Mouse (Mus musculus) stomach, postnatal 0 days (tissue): ENCODE measurements around the gene Pa2g4. TPM values are rescaled to one million over a fixed set of nuclear protein-coding genes. Genes with fewer than 3 reads are reported as not detected.

Experiments
- ATAC-seq: fragments of 200-750 bp; cut with Nextera tagmentation; 2 replicates; pipeline ENCODE4 v1.8.0; 2017; ENCODE audit not compliant: low FRiP score, low TSS enrichment
- DNase-seq: peaks from one replicate; pipeline ENCODE4 v3.0.0-alpha.2; 2016; ENCODE audit warnings: low spot score
- H3K27ac ChIP-seq: fragments of 300-500 bp; sonication (generic); replicated peaks from 2 replicates; pipeline ENCODE4 v1.5.1; 2014; ENCODE audit warnings: mild to moderate bottlenecking, control low read depth
- H3K27me3 ChIP-seq: fragments of 300-500 bp; sonication (generic); 2 replicates; pipeline ENCODE4 v1.6.1; 2014; ENCODE audit warnings: low read length; ENCODE audit not compliant: control insufficient read depth, insufficient read depth
- H3K36me3 ChIP-seq: fragments of 300-500 bp; sonication (generic); 2 replicates; pipeline ENCODE4 v1.6.1; 2014; ENCODE audit warnings: low read length, mixed read lengths; ENCODE audit not compliant: control insufficient read depth, insufficient read depth
- H3K4me1 ChIP-seq: fragments of 300-500 bp; sonication (generic); replicated peaks from 2 replicates; pipeline ENCODE4 v1.6.1; 2014; ENCODE audit warnings: antibody characterized with exemption; ENCODE audit not compliant: control insufficient read depth, insufficient read depth
- H3K4me2 ChIP-seq: fragments of 300-500 bp; sonication (generic); replicated peaks from 2 replicates; pipeline ENCODE4 v1.6.1; 2014; ENCODE audit warnings: low read depth, mild to moderate bottlenecking, control low read depth, moderate library complexity
- H3K4me3 ChIP-seq: fragments of 300-500 bp; sonication (generic); 2 replicates; pipeline ENCODE4 v1.5.1; 2014; ENCODE audit warnings: low read depth, low read length, control low read depth
- H3K9ac ChIP-seq: fragments of 300-500 bp; sonication (generic); 2 replicates; pipeline ENCODE4 v1.6.1; 2014; ENCODE audit warnings: mild to moderate bottlenecking, low read length, control low read depth, mixed read lengths
- H3K9me3 ChIP-seq: fragments of 300-500 bp; sonication (generic); 2 replicates; pipeline ENCODE4 v1.6.1; 2016; ENCODE audit warnings: low read length; ENCODE audit not compliant: control insufficient read depth
- CTCF ChIP-seq: IDR thresholded peaks from 2 replicates; pipeline ENCODE4 v1.5.1; 2016; ENCODE audit warnings: antibody characterized with exemption, low read depth, mild to moderate bottlenecking, moderate library complexity
- EP300 ChIP-seq: optimal IDR thresholded peaks from 2 replicates; pipeline ENCODE3; 2016; ENCODE audit warnings: antibody characterized with exemption
- WGBS: fragments of 180-500 bp; shearing (Covaris S2); extraction: QIAGEN DNeasy Blood & Tissue Kit; methylation state at CpG from one replicate; pipeline ENCODE4 v1.1.7; 2014; 5-methylcytosine and 5-hydroxymethylcytosine counted together
- polyA plus RNA-seq: library from polyadenylated mRNA; unstranded; fragments of >200 nt; fragmentation: Nextera tagmentation; extraction: Ambion mirVana; gene quantifications from 2 replicates; pipeline ENCODE4 v1.2.1, GENCODE M21; 2015

The Pa2g4 gene
- polyA plus RNA-seq, 1 experiment from 2014 or later = 135 TPM

GRCm38 (mm10) chr10:128516677-128517076 is 49.1 kb downstream of the Pa2g4 start:
- ATAC-seq (peak; percentile 45; the same call in 1 of the 2 replicates), DNase-seq (no peak)
- no peak overlapping the region for H3K9ac ChIP-seq
- no peak overlapping the region for H3K4me2 ChIP-seq
- no peaks in the 10 kb centered on the region for H3K27me3 ChIP-seq
- TF ChIP-seq EP300 (no peak), CTCF (no peak)
- peaks cover 24% of the 10 kb centered on the region for H3K36me3 ChIP-seq
- no peak overlapping the region for H3K27ac ChIP-seq
- WGBS = 43% methylated on average over 6 of the region's 6 CpGs
- no peak overlapping the region for H3K4me3 ChIP-seq
- H3K9me3 ChIP-seq = no peaks in the 10 kb centered on the region
- H3K4me1 ChIP-seq = no peaks in the 10 kb centered on the region

GRCm38 (mm10) chr10:128516029-128516428 is 49.8 kb downstream of the Pa2g4 start:
- no peak overlapping the region for H3K4me3 ChIP-seq

GRCm38 (mm10) chr10:128515044-128515443 is 50.7 kb downstream of the Pa2g4 start:
- H3K4me1 ChIP-seq = no peaks in the 10 kb centered on the region
- peaks cover 25% of the 10 kb centered on the region for H3K36me3 ChIP-seq
- DNase-seq (no peak), ATAC-seq (no peak)
- no peaks in the 10 kb centered on the region for H3K9me3 ChIP-seq
- no peak overlapping the region for H3K4me2 ChIP-seq
- no peak overlapping the region for H3K9ac ChIP-seq
- no peak for TF ChIP-seq EP300
- no peak for TF ChIP-seq CTCF
- no peaks in the 10 kb centered on the region for H3K27me3 ChIP-seq
- no peak overlapping the region for H3K27ac ChIP-seq
- no peak overlapping the region for H3K4me3 ChIP-seq
- WGBS = 73% methylated on average over 4 of the region's 4 CpGs

More at GRCm38 (mm10) chr10:128516029-128516428, 49.8 kb downstream of the Pa2g4 start:
- TF ChIP-seq EP300 (no peak), CTCF (no peak)
- no peak overlapping the region for H3K4me2 ChIP-seq
- H3K9me3 ChIP-seq = no peaks in the 10 kb centered on the region
- H3K9ac ChIP-seq = no peak overlapping the region
- no peaks in the 10 kb centered on the region for H3K27me3 ChIP-seq
- 50% methylated on average over 20 of the region's 20 CpGs for WGBS
- H3K4me1 ChIP-seq = no peaks in the 10 kb centered on the region
- DNase-seq (no peak), ATAC-seq (no peak)
- H3K27ac ChIP-seq = no peak overlapping the region
- H3K36me3 ChIP-seq = peaks cover 20% of the 10 kb centered on the region

GRCm38 (mm10) chr10:128511761-128512160 is 54.0 kb downstream of the Pa2g4 start:
- H3K4me1 ChIP-seq = no peaks in the 10 kb centered on the region
- 82% methylated on average over 12 of the region's 12 CpGs for WGBS
- no peak overlapping the region for H3K9ac ChIP-seq
- H3K27ac ChIP-seq = no peak overlapping the region
- H3K4me3 ChIP-seq = no peak overlapping the region
- no peaks in the 10 kb centered on the region for H3K9me3 ChIP-seq
- TF ChIP-seq CTCF (no peak), EP300 (no peak)
- H3K4me2 ChIP-seq = no peak overlapping the region
- peaks cover 21% of the 10 kb centered on the region; the same call in 1 of the 2 replicates for H3K36me3 ChIP-seq
- H3K27me3 ChIP-seq = no peaks in the 10 kb centered on the region
- ATAC-seq (no peak), DNase-seq (no peak)

- 85% methylated on average over 9 of the region's 9 CpGs for WGBS
- H3K9ac ChIP-seq = no peak overlapping the region
- no peaks in the 10 kb centered on the region for H3K27me3 ChIP-seq
- H3K27ac ChIP-seq = no peak overlapping the region
- no peak for ATAC-seq
- H3K4me3 ChIP-seq = no peak overlapping the region
- H3K9me3 ChIP-seq = no peaks in the 10 kb centered on the region
- no peak for DNase-seq
- H3K36me3 ChIP-seq = peaks cover 21% of the 10 kb centered on the region; the same call in 1 of the 2 replicates
- TF ChIP-seq EP300 (no peak), CTCF (no peak)
- no peaks in the 10 kb centered on the region for H3K4me1 ChIP-seq
- H3K4me2 ChIP-seq = no peak overlapping the region
These were observed 54.6 kb downstream of the Pa2g4 start for GRCm38 (mm10) chr10:128511189-128511588.

- DNase-seq = no peak
- no peaks in the 10 kb centered on the region for H3K27me3 ChIP-seq
- peaks cover 18% of the 10 kb centered on the region; the same call in 1 of the 2 replicates for H3K36me3 ChIP-seq
- WGBS = 83% methylated on average over 11 of the region's 11 CpGs
- H3K4me1 ChIP-seq = no peaks in the 10 kb centered on the region
- H3K9me3 ChIP-seq = no peaks in the 10 kb centered on the region
- ATAC-seq = no peak
- no peak overlapping the region for H3K27ac ChIP-seq
- TF ChIP-seq CTCF = no peak
- TF ChIP-seq EP300 = no peak
- no peak overlapping the region for H3K4me2 ChIP-seq
- no peak overlapping the region for H3K4me3 ChIP-seq
- no peak overlapping the region for H3K9ac ChIP-seq
These were observed 55.5 kb downstream of the Pa2g4 start for GRCm38 (mm10) chr10:128510301-128510700.
